Mouse (Mus musculus) heart, postnatal 0 days (tissue): Measurements from ENCODE around the gene Txk. TPM values are rescaled to one million over a fixed set of nuclear protein-coding genes. Genes with fewer than 3 reads are reported as not detected.

ENCODE experiments used
- ATAC-seq: fragments of 200-750 bp; cut with Nextera tagmentation; 2 replicates; pipeline ENCODE4 v1.8.0; 2017; ENCODE audit warnings: low read depth, moderate number of reproducible peaks, moderate library complexity; ENCODE audit not compliant: insufficient read depth
- DNase-seq: peaks from one replicate; pipeline ENCODE4 v3.0.0-alpha.2; 2016; ENCODE audit warnings: low spot score
- H3K27ac ChIP-seq: fragments of 300-500 bp; sonication (generic); 2 replicates; pipeline ENCODE4 v1.5.1; 2014; ENCODE audit warnings: low read depth, mild to moderate bottlenecking
- H3K27me3 ChIP-seq: fragments of 300-500 bp; sonication (generic); 2 replicates; pipeline ENCODE4 v1.6.1; 2014; ENCODE audit warnings: low read length, mixed read lengths; ENCODE audit not compliant: control insufficient read depth, insufficient read depth
- H3K36me3 ChIP-seq: fragments of 300-500 bp; sonication (generic); replicated peaks from 2 replicates; pipeline ENCODE4 v1.6.1; 2014; ENCODE audit warnings: low read length, mixed read lengths; ENCODE audit not compliant: control insufficient read depth, insufficient read depth
- H3K4me1 ChIP-seq: fragments of 300-500 bp; sonication (generic); 2 replicates; pipeline ENCODE4 v1.6.1; 2014; ENCODE audit warnings: antibody characterized with exemption; ENCODE audit not compliant: control insufficient read depth, insufficient read depth
- H3K4me2 ChIP-seq: fragments of 300-500 bp; sonication (generic); 2 replicates; pipeline ENCODE4 v1.6.1; 2014; ENCODE audit warnings: low read depth, mild to moderate bottlenecking, low read length, moderate library complexity
- H3K4me3 ChIP-seq: fragments of 300-500 bp; sonication (generic); 2 replicates; pipeline ENCODE4 v1.5.1; 2014; ENCODE audit warnings: low read depth, low read length
- H3K9ac ChIP-seq: fragments of 300-500 bp; sonication (generic); replicated peaks from 2 replicates; pipeline ENCODE4 v1.6.1; 2014; ENCODE audit warnings: low read depth, low read length, mixed read lengths
- H3K9me3 ChIP-seq: fragments of 300-500 bp; sonication (generic); replicated peaks from 2 replicates; pipeline ENCODE4 v1.6.1; 2016; ENCODE audit warnings: low read length; ENCODE audit not compliant: control insufficient read depth
- CTCF ChIP-seq: IDR thresholded peaks from 2 replicates; pipeline ENCODE4 v1.5.1; 2016; ENCODE audit warnings: antibody characterized with exemption, control low read depth, low read depth
- EP300 ChIP-seq: IDR thresholded peaks from 2 replicates; pipeline ENCODE4 v1.6.1; 2016; ENCODE audit warnings: antibody characterized with exemption, low read depth
- WGBS: fragments of 180-500 bp; shearing (Covaris S2); extraction: QIAGEN DNeasy Blood & Tissue Kit; methylation state at CpG from one replicate; pipeline ENCODE4 v1.1.7; 2014; 5-methylcytosine and 5-hydroxymethylcytosine counted together
- polyA plus RNA-seq: library from polyadenylated mRNA; unstranded; fragments of >200 nt; fragmentation: Nextera tagmentation; extraction: Ambion mirVana; gene quantifications from 2 replicates; pipeline ENCODE4 v1.2.1, GENCODE M21; 2015
- total RNA-seq: library from RNA; depleted of rRNA; stranded (reverse); fragments of >200 nt; gene quantifications from 2 replicates; pipeline ENCODE4 v1.2.3, GENCODE M21; 2014; ENCODE audit warnings: low replicate concordance

Gene Txk
- total and polyA plus RNA-seq, 2 experiments from 2014 or later = not detected

DNA sequence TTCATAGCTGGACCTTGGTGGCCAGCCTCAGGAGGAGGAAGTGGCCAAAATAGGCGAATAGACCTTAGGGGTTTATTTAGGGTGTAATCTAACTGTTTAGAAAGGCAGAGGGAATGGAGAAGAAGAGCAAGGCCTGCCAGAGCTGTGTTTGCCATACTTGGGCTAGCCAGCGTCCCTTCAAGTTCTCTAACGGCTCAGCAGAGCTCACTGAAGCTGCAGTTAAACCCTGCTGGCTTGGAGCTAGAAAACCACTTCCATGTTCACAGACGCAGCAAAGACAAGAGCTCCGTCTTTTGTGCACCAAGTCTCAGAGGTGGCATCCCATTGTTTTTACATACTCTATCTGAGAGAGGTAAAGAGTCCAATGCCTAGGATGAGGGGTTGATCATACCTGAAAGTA lies 2.4 kb downstream of the Txk start:
- H3K4me1 ChIP-seq = no peaks in the 10 kb centered on the region

DNA sequence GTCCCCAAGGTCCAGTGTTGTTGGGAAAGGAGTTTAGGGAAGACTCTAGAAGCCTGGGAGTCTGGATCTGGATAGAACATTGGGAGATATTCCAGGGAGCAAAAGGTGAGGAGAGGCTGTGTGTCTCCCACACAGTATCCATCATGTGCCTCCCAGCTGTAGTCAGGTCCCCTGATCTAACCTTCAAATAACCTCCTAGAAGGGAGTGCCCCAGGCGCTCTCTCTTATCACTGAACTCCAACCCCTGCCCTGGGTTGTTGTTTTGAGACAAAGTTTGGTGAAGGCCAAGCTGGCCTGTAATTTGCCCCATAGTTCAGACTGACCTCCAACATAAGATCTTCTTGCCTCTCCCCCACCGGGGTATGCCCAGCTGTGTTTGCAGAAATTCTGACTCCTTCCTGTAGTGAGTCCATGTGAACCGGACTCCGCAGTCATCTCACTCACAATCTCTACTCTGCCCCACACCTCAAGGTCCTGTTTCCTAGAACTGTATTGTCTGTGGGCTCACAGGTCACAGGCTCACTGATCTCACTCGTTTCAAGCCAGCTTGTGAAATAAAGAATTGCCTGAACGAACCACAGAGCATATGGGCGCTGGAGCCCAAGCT lies 3.8 kb downstream of the Txk start:
- Histone ChIP-seq H3K4me1 (no peaks in the 10 kb centered on the region), H3K27ac (no peak overlapping the region), H3K36me3 (peaks cover 4% of the 10 kb centered on the region; the same call in 1 of the 2 replicates), H3K27me3 (no peaks in the 10 kb centered on the region), H3K4me3 (no peak overlapping the region), H3K9me3 (no peaks in the 10 kb centered on the region), H3K4me2 (no peak overlapping the region), H3K9ac (no peak overlapping the region)
- no peak for TF ChIP-seq CTCF
- WGBS = 67% methylated on average over 7 of the region's 7 CpGs
- DNase-seq (no peak), ATAC-seq (no peak)

More for the DNA sequence above, 2.4 kb downstream of the Txk start:
- no peaks in the 10 kb centered on the region for H3K9me3 ChIP-seq
- no peak overlapping the region for H3K4me3 ChIP-seq
- WGBS = 80% methylated on average over 5 of the region's 5 CpGs
- no peaks in the 10 kb centered on the region for H3K27me3 ChIP-seq
- H3K9ac ChIP-seq = no peak overlapping the region
- H3K27ac ChIP-seq = no peak overlapping the region
- peaks cover 13% of the 10 kb centered on the region for H3K36me3 ChIP-seq
- no peak for ATAC-seq
- TF ChIP-seq EP300 = no peak
- no peak for TF ChIP-seq CTCF
- DNase-seq = no peak
- H3K4me2 ChIP-seq = no peak overlapping the region

DNA sequence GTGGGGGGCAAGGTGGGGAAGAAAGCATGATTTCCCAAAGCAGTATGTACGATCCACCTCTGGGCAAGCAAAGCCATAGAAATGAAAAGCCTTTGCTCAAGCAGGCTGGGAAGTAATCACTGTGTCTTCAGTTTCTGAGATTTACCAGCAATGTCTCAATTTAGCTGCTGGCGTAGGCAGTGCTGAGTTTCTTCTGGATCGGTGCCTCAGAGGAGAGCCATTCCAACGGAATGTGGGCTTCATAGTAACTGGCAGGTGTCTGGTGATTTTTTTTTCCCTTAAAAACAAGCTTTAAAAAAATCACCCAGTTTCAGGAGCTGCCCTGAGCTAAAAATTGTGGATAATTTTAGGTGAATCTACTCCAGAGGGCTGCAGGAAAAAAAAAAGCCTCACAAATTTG lies 5.2 kb downstream of the Txk start:
- no peak for ATAC-seq
- no peak for TF ChIP-seq EP300
- TF ChIP-seq CTCF = no peak
- no peaks in the 10 kb centered on the region for H3K27me3 ChIP-seq
- H3K27ac ChIP-seq = no peak overlapping the region
- no peaks in the 10 kb centered on the region for H3K9me3 ChIP-seq
- no peak overlapping the region for H3K9ac ChIP-seq
- no peak overlapping the region for H3K4me3 ChIP-seq
- H3K4me1 ChIP-seq = no peaks in the 10 kb centered on the region
- WGBS = 48% methylated on average over 4 of the region's 4 CpGs
- H3K4me2 ChIP-seq = no peak overlapping the region
- DNase-seq = no peak
- H3K36me3 ChIP-seq = no peaks in the 10 kb centered on the region

DNA sequence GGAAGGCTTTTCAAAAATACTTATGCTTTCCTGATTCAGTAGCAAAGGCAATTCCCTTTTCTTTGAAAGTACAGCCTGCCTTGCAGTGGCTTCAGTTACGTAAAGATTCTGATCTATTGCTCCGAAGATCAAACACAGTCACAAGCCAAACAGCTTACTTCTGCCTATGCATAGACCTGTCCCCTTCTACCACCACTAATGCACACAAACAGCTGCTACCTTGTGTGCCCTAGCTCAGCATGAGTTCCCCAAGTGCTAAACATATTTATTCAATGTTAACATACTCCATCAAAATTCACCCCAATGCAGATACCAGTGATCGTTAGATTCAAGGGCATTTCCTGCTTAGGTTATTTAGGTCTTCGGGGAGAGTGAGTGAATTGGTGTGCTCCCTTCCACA lies 6.1 kb downstream of the Txk start:
- Histone ChIP-seq H3K4me3 (no peak overlapping the region), H3K4me2 (no peak overlapping the region), H3K36me3 (no peaks in the 10 kb centered on the region), H3K4me1 (no peaks in the 10 kb centered on the region), H3K27ac (no peak overlapping the region), H3K27me3 (no peaks in the 10 kb centered on the region), H3K9me3 (no peaks in the 10 kb centered on the region), H3K9ac (no peak overlapping the region)
- no peak for DNase-seq
- WGBS = 66% methylated on average over 4 of the region's 4 CpGs
- TF ChIP-seq EP300 (no peak), CTCF (no peak)
- no peak for ATAC-seq

DNA sequence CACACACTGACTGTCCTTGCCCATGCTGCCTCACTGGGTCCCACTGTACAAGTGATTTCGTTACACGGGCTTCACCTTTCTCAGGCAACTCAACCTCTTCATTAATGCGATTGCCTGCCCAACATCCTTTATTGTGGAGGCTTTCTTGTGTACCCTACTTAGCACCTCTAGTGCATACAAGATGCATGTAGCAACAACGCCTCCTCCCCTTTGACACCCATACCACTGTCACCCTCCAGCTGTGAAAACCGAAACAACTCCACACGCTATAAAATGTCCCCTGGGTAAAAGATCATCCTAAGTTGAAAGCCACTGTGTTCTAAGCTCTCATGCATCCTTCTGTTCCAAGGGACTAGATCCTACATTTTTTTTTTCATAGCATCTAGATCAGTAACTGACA lies 9.5 kb downstream of the Txk start:
- Histone ChIP-seq H3K27ac (no peak overlapping the region), H3K9me3 (no peaks in the 10 kb centered on the region), H3K9ac (no peak overlapping the region), H3K4me1 (no peaks in the 10 kb centered on the region), H3K36me3 (no peaks in the 10 kb centered on the region), H3K27me3 (no peaks in the 10 kb centered on the region), H3K4me2 (no peak overlapping the region), H3K4me3 (no peak overlapping the region)
- ATAC-seq = no peak
- DNase-seq = no peak
- 89% methylated on average over 6 of the region's 6 CpGs for WGBS
- no peak for TF ChIP-seq CTCF
- no peak for TF ChIP-seq EP300

DNA sequence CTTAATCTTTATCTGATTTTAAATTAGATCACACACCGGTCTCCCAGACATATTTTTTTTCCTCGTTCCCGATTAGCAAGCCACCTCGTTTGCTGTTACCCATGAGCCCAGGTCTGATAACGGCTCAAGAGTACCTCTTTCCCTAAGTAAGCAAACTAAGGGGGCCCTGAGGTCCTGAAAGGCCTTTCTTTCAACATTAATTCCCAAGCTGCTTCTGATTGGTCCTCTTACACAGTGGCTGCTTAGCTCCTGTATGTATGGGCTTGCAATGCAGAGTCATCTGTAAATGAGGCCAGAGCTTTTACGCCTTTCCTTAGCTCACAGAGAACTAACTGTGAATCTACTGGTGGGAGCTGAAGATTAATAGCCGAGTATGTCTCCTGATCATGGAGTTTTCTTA lies 15.7 kb downstream of the Txk start:
- 44% methylated on average over 7 of the region's 7 CpGs for WGBS
- Histone ChIP-seq H3K4me2 (0 out of 2 replicates have a peak overlapping the region, but pooled peaks have one; percentile 4), H3K27ac (no peak overlapping the region), H3K36me3 (no peaks in the 10 kb centered on the region), H3K9me3 (no peaks in the 10 kb centered on the region), H3K27me3 (no peaks in the 10 kb centered on the region), H3K4me3 (no peak overlapping the region), H3K4me1 (peaks cover 9% of the 10 kb centered on the region), H3K9ac (no peak overlapping the region)
- DNase-seq (no peak), ATAC-seq (no peak)
- TF ChIP-seq CTCF = no peak
- TF ChIP-seq EP300 = no peak
